Mouse (Mus musculus) olfactory bulb, adult 2 months (tissue): Measurements from ENCODE around the gene Nipbl.

Source experiments
- CTCF ChIP-seq: fragments of 200-500 bp; IDR thresholded peaks from 2 replicates; pipeline ENCODE4 v1.5.1; 2012; ENCODE audit warnings: low read depth, mild to moderate bottlenecking, low read length, moderate library complexity; ENCODE audit not compliant: insufficient read depth
- POLR2A ChIP-seq: fragments of 200-500 bp; IDR thresholded peaks from 2 replicates; pipeline ENCODE4 v1.6.1; 2012; ENCODE audit warnings: mild to moderate bottlenecking, low read depth, low read length, moderate library complexity; ENCODE audit not compliant: insufficient read depth

DNA sequence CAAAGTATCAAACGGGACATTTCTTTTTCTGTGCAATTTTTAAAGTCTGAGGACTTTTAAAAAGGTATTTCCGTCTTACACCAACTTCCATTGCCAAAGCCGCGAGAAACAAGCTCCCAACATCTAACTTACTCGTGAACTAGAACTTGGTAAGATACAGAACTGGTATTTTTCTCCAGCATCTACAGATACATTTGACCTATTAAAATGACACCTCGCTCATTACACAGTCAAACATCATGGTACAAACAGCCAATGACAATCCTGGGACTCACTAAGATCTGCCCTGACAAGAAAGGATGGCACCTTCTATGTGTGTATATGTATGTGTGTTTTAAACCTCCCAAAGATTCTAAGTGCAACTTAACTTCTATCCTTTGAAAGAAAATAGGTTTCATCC lies 1.5 kb downstream of the Nipbl start:
- TF ChIP-seq POLR2A = no peak
- TF ChIP-seq CTCF = no peak
